Mouse (Mus musculus) MEL (cell line): Measurements from ENCODE around the gene Bcl6b. TPM values are rescaled to one million over a fixed set of nuclear protein-coding genes. Genes with fewer than 3 reads are reported as not detected.

Experiments used
- DNase-seq: peaks from one replicate; pipeline ENCODE4 v3.0.0; 2011; ENCODE audit warnings: low read depth, low spot score
- H3K27ac ChIP-seq: 2 replicates; pipeline ENCODE4 v1.5.1; 2012; ENCODE audit warnings: low read depth, mild to moderate bottlenecking, control low read depth, low read length, moderate library complexity; ENCODE audit not compliant: control insufficient read depth
- H3K27me3 ChIP-seq, 2 experiments: fragments of 150-350 bp in 1 of 2; sonication (generic) in 1 of 2; 2 replicates each; pipeline ENCODE4 v1.6.1; 2012; ENCODE audit warnings: low read length in 2 of 2, mild to moderate bottlenecking in 2 of 2, improper control_type of control experiment in 1 of 2, moderate library complexity in 1 of 2; ENCODE audit not compliant: insufficient read depth in 2 of 2, control insufficient read depth in 1 of 2
- H3K36me3 ChIP-seq, 2 experiments: 2 replicates each; pipeline ENCODE4 v1.6.1; 2012 to 2014; ENCODE audit warnings: low read length in 2 of 2, improper control_type of control experiment in 1 of 2, inconsistent platforms in 1 of 2, mild to moderate bottlenecking in 1 of 2; ENCODE audit not compliant: insufficient read depth in 2 of 2, control insufficient read depth in 1 of 2
- H3K4me1 ChIP-seq, 2 experiments: fragments of 150-350 bp in 1 of 2; sonication (generic) in 1 of 2; 2 replicates each; pipeline ENCODE4 v1.6.1; 2012; ENCODE audit warnings: low read length in 2 of 2, improper control_type of control experiment in 1 of 2, mild to moderate bottlenecking in 1 of 2; ENCODE audit not compliant: insufficient read depth in 2 of 2, control insufficient read depth in 1 of 2
- H3K4me3 ChIP-seq, 2 experiments: fragments of 150-350 bp in 1 of 2; sonication (generic) in 1 of 2; 2 replicates each; pipeline ENCODE4 v1.5.1; 2012; ENCODE audit warnings: low read depth in 2 of 2, low read length in 2 of 2, mild to moderate bottlenecking in 2 of 2, moderate library complexity in 2 of 2, control low read depth in 1 of 2, improper control_type of control experiment in 1 of 2; ENCODE audit not compliant: control insufficient read depth in 1 of 2, insufficient read depth in 1 of 2
- H3K79me2 ChIP-seq: 2 replicates; pipeline ENCODE4 v1.6.1; 2012; ENCODE audit warnings: mild to moderate bottlenecking, low read length, moderate library complexity; ENCODE audit not compliant: control insufficient read depth, poor library complexity, insufficient read depth
- H3K9ac ChIP-seq: 2 replicates; pipeline ENCODE4 v1.6.1; 2012; ENCODE audit warnings: low read depth, mild to moderate bottlenecking, control low read depth, low read length, moderate library complexity; ENCODE audit not compliant: control insufficient read depth, poor library complexity, severe bottlenecking
- H3K9me3 ChIP-seq: fragments of 150-350 bp; sonication (generic); replicated peaks from 2 replicates; pipeline ENCODE4 v1.6.1; 2012; ENCODE audit warnings: mild to moderate bottlenecking, low read length, improper control_type of control experiment, moderate library complexity; ENCODE audit not compliant: insufficient read depth
- BHLHE40 ChIP-seq: IDR thresholded peaks from 2 replicates; pipeline ENCODE4 v1.6.1; 2012; ENCODE audit warnings: low read depth, mild to moderate bottlenecking, inconsistent platforms, low read length, improper control_type of control experiment, borderline replicate concordance
- CHD1 ChIP-seq: IDR thresholded peaks from 2 replicates; pipeline ENCODE4 v1.6.1; 2012; ENCODE audit warnings: low read depth, mild to moderate bottlenecking, inconsistent platforms, low read length, improper control_type of control experiment
- CHD2 ChIP-seq: IDR thresholded peaks from 2 replicates; pipeline ENCODE4 v1.6.1; 2011; ENCODE audit warnings: low read length, improper control_type of control experiment
- CTCF ChIP-seq, 3 experiments: IDR thresholded peaks in 2 of 3; conservative IDR thresholded peaks in 1 of 3; 2 replicates each; pipeline ENCODE4 v1.5.1; 2011 to 2012; ENCODE audit warnings: low read length in 3 of 3, low read depth in 2 of 3, mild to moderate bottlenecking in 2 of 3, improper control_type of control experiment in 1 of 3, inconsistent platforms in 1 of 3, mixed read lengths in 1 of 3, moderate library complexity in 1 of 3; ENCODE audit not compliant: control insufficient read depth in 1 of 3, insufficient read depth in 1 of 3, poor library complexity in 1 of 3, severe bottlenecking in 1 of 3
- E2F4 ChIP-seq: IDR thresholded peaks from 2 replicates; pipeline ENCODE4 v1.6.1; 2011; ENCODE audit warnings: low read depth, low read length, improper control_type of control experiment, borderline replicate concordance
- ELF1 ChIP-seq: IDR thresholded peaks from 2 replicates; pipeline ENCODE4 v1.6.1; 2014; ENCODE audit warnings: low read depth, mild to moderate bottlenecking, inconsistent platforms, low read length, improper control_type of control experiment, moderate library complexity
- EP300 ChIP-seq, 2 experiments: IDR thresholded peaks; 2 replicates each; pipeline ENCODE4 v1.6.1; 2011; ENCODE audit warnings: improper control_type of control experiment in 2 of 2, low read length in 2 of 2, low read depth in 1 of 2, mild to moderate bottlenecking in 1 of 2
- ETS1 ChIP-seq: IDR thresholded peaks from 2 replicates; pipeline ENCODE4 v1.6.1; 2012; ENCODE audit warnings: low read depth, mild to moderate bottlenecking, inconsistent platforms, low read length, improper control_type of control experiment, moderate library complexity
- GABPA ChIP-seq: IDR thresholded peaks from 2 replicates; pipeline ENCODE4 v1.6.1; 2012; ENCODE audit warnings: low read depth, mild to moderate bottlenecking, inconsistent platforms, low read length, improper control_type of control experiment, moderate library complexity
- GATA1 ChIP-seq: IDR thresholded peaks from 2 replicates; pipeline ENCODE4 v1.6.1; 2011; ENCODE audit warnings: low read depth, low read length, improper control_type of control experiment
- JUND ChIP-seq: IDR thresholded peaks from 2 replicates; pipeline ENCODE4 v1.6.1; 2011; ENCODE audit warnings: low read depth, mild to moderate bottlenecking, improper control_type of control experiment, low read length
- KAT2A ChIP-seq: conservative IDR thresholded peaks from 2 replicates; pipeline ENCODE4 v1.6.1; 2012; ENCODE audit warnings: low read depth, low read length, improper control_type of control experiment, inconsistent platforms
- MAX ChIP-seq: IDR thresholded peaks from 2 replicates; pipeline ENCODE4 v1.6.1; 2011; ENCODE audit warnings: low read length, improper control_type of control experiment
- MAZ ChIP-seq: IDR thresholded peaks from 2 replicates; pipeline ENCODE4 v1.6.1; 2012; ENCODE audit warnings: low read depth, mild to moderate bottlenecking, inconsistent platforms, low read length, improper control_type of control experiment
- MEF2A ChIP-seq: IDR thresholded peaks from 2 replicates; pipeline ENCODE4 v1.6.1; 2014; ENCODE audit warnings: low read depth, mild to moderate bottlenecking, inconsistent platforms, low read length, improper control_type of control experiment; ENCODE audit not compliant: poor library complexity, insufficient replicate concordance, severe bottlenecking; ENCODE audit errors: extremely low read depth
- MXI1 ChIP-seq: IDR thresholded peaks from 2 replicates; pipeline ENCODE4 v1.6.1; 2011; ENCODE audit warnings: mild to moderate bottlenecking, low read depth, low read length, improper control_type of control experiment
- MYB ChIP-seq: IDR thresholded peaks from 2 replicates; pipeline ENCODE4 v1.6.1; 2011; ENCODE audit warnings: mild to moderate bottlenecking, low read depth, low read length, improper control_type of control experiment
- MYC ChIP-seq: IDR thresholded peaks from 2 replicates; pipeline ENCODE4 v1.6.1; 2011; ENCODE audit warnings: low read depth, mild to moderate bottlenecking, low read length, improper control_type of control experiment, moderate library complexity
- NELFE ChIP-seq: IDR thresholded peaks from 2 replicates; pipeline ENCODE4 v1.6.1; 2011; ENCODE audit warnings: low read depth, low read length, improper control_type of control experiment
- NRF1 ChIP-seq: IDR thresholded peaks from 2 replicates; pipeline ENCODE4 v1.6.1; 2014; ENCODE audit warnings: low read depth, mild to moderate bottlenecking, inconsistent platforms, low read length, improper control_type of control experiment, moderate library complexity; ENCODE audit not compliant: poor library complexity, insufficient read depth, severe bottlenecking
- POLR2A ChIP-seq, 2 experiments: IDR thresholded peaks; 2 replicates each; pipeline ENCODE4 v1.6.1; 2011 to 2012; ENCODE audit warnings: low read length in 2 of 2, mild to moderate bottlenecking in 2 of 2, control low read depth in 1 of 2, improper control_type of control experiment in 1 of 2, low read depth in 1 of 2, moderate library complexity in 1 of 2; ENCODE audit not compliant: control insufficient read depth in 1 of 2, insufficient read depth in 1 of 2, poor library complexity in 1 of 2
- POLR2AphosphoS2 ChIP-seq: IDR thresholded peaks from 2 replicates; pipeline ENCODE4 v1.6.1; 2011; ENCODE audit warnings: low read length, improper control_type of control experiment
- POLR2AphosphoS5 ChIP-seq: IDR thresholded peaks from 2 replicates; pipeline ENCODE4 v1.6.1; 2012; ENCODE audit warnings: low read depth, borderline replicate concordance, mild to moderate bottlenecking, inconsistent platforms, low read length, moderate library complexity, mixed read lengths
- RAD21 ChIP-seq: IDR thresholded peaks from 2 replicates; pipeline ENCODE4 v1.6.1; 2011; ENCODE audit warnings: mild to moderate bottlenecking, low read depth, low read length, improper control_type of control experiment
- RCOR1 ChIP-seq: IDR thresholded peaks from 2 replicates; pipeline ENCODE4 v1.6.1; 2012; ENCODE audit warnings: low read depth, mild to moderate bottlenecking, inconsistent platforms, low read length, improper control_type of control experiment
- SIN3A ChIP-seq: IDR thresholded peaks from 2 replicates; pipeline ENCODE4 v1.6.1; 2012; ENCODE audit warnings: low read length, improper control_type of control experiment, inconsistent platforms
- SMC3 ChIP-seq: IDR thresholded peaks from 2 replicates; pipeline ENCODE4 v1.6.1; 2011; ENCODE audit warnings: low read depth, low read length, improper control_type of control experiment
- TBP ChIP-seq: IDR thresholded peaks from 2 replicates; pipeline ENCODE4 v1.8.0; 2011; ENCODE audit warnings: low read depth, low read length, improper control_type of control experiment
- TCF12 ChIP-seq: IDR thresholded peaks from 2 replicates; pipeline ENCODE4 v1.6.1; 2014; ENCODE audit warnings: low read depth, mild to moderate bottlenecking, inconsistent platforms, low read length, improper control_type of control experiment, moderate library complexity
- UBTF ChIP-seq: IDR thresholded peaks from 2 replicates; pipeline ENCODE4 v1.6.1; 2012; ENCODE audit warnings: low read depth, mild to moderate bottlenecking, inconsistent platforms, low read length, improper control_type of control experiment, moderate library complexity, borderline replicate concordance; ENCODE audit not compliant: insufficient read depth
- USF2 ChIP-seq, 2 experiments: IDR thresholded peaks; 2 replicates each; pipeline ENCODE4 v1.6.1; 2011 to 2012; ENCODE audit warnings: improper control_type of control experiment in 2 of 2, low read length in 2 of 2, borderline replicate concordance in 1 of 2, inconsistent platforms in 1 of 2, low read depth in 1 of 2, mild to moderate bottlenecking in 1 of 2; ENCODE audit not compliant: insufficient read depth in 1 of 2
- ZC3H11A ChIP-seq: IDR thresholded peaks from 2 replicates; pipeline ENCODE4 v1.6.1; 2012; ENCODE audit warnings: low read depth, mild to moderate bottlenecking, inconsistent platforms, low read length, improper control_type of control experiment
- ZKSCAN1 ChIP-seq: IDR thresholded peaks from 2 replicates; pipeline ENCODE4 v1.6.1; 2012; ENCODE audit warnings: low read depth, mild to moderate bottlenecking, inconsistent platforms, low read length, improper control_type of control experiment, moderate library complexity
- ZMIZ1 ChIP-seq: IDR thresholded peaks from 2 replicates; pipeline ENCODE4 v1.6.1; 2012; ENCODE audit warnings: low read depth, mild to moderate bottlenecking, inconsistent platforms, low read length, improper control_type of control experiment, moderate library complexity
- ZNF384 ChIP-seq: IDR thresholded peaks from 2 replicates; pipeline ENCODE4 v1.6.1; 2012; ENCODE audit warnings: low read depth, mild to moderate bottlenecking, inconsistent platforms, low read length, improper control_type of control experiment
- polyA plus RNA-seq, 2 experiments: library from polyadenylated mRNA; stranded (reverse) in 1 of 2; unstranded in 1 of 2; fragments of >175 nt in 1 of 2; fragments of >200 nt in 1 of 2; gene quantifications; 2 replicates each; pipeline versions ENCODE4 v1.2.1 to v1.2.4; 2012; ENCODE audit warnings: low replicate concordance in 2 of 2, low read depth in 1 of 2; ENCODE audit not compliant: insufficient read length in 2 of 2, insufficient read depth in 1 of 2, missing spikeins in 1 of 2
- total RNA-seq: library from RNA; depleted of rRNA; stranded (reverse); fragments of 300-350 nt; gene quantifications from 2 replicates; pipeline ENCODE4 v1.2.3, GENCODE M21; 2012

The Bcl6b gene
- total and polyA plus RNA-seq, 3 experiments, result not detected

DNA sequence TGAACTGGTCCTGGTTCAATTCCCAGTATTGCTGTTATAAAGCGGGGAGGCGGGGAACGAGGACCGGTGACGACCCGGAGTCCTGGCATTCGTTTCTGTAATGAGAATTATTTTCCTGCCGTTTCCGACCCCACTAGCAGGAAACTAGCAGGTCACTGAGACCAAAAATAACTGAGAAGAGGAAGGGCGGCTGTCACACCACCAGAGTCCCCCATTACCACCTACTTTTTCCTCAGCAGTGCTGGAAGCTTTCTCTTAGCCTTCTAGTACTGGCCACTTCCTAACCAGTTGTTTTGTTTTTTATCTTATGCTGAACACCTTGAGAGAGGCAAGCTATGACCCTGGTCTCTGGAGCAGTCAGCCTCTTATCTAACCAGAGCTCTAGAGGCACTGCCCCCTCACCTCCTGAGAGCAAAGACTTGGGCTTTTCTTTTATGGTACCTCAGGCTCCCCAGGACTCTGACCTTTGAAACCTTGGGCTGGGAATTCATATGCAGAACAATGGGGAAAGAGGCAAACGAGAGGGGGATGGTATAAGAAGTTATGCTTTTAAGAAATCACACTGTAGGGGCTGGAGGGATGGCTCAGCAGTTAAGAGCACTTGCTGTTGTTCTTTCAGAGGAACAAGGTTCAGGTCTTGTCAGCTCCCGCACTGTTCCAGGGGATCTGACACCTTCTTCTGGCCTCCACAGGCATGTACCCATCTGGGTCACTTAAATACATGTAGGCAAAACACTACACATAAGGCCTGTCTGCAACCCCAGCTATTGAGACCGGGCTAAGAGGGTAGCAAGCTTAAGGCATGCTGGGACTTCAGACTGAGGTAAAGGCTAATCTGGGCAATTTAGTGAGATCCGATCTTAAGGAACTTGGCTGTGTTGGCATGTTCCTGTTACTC, 7.7 kb downstream of the Bcl6b start:
- Histone ChIP-seq H3K79me2 (peaks cover 5% of the 10 kb centered on the region; the same call in 1 of the 2 replicates), H3K27me3 (no peaks in the 10 kb centered on the region), H3K4me1 (peaks cover 5 to 7% of the 10 kb centered on the region in 2 experiments; a peak in 3 of 4 replicates), H3K9me3 (no peaks in the 10 kb centered on the region), H3K4me3 (peak overlapping the region; percentile 66 to 77), H3K27ac (peak overlapping the region; percentile 72), H3K9ac (peak overlapping the region; percentile 70), H3K36me3 (peaks cover 0 to 5% of the 10 kb centered on the region in 2 experiments; a peak in 2 of 4 replicates)
- DNase-seq, result peak; percentile 72
- no peak for TF ChIP-seq POLR2AphosphoS2
- TF ChIP-seq EP300 (IDR thresholded peaks at IDR 0.05; ENCODE audit: low read depth in 1 of 2, low read length in 2 of 2), result no peak
- no peak for TF ChIP-seq POLR2AphosphoS5
- TF ChIP-seq CTCF (IDR thresholded peaks at IDR 0.05 in 2 of 3, conservative IDR thresholded peaks at IDR 0.05 in 1 of 3; ENCODE audit: control insufficient read depth in 1 of 3, insufficient read depth in 1 of 3, low read depth in 2 of 3, low read length in 3 of 3, poor library complexity in 1 of 3, severe bottlenecking in 1 of 3), result peak in 1 of 3 experiments; percentile 32; a peak in 2 of 6 replicates
- no peak for TF ChIP-seq MXI1
- no peak for TF ChIP-seq NRF1
- TF ChIP-seq MEF2A, result no peak
- no peak for TF ChIP-seq MAZ
- no peak for TF ChIP-seq MYC
- 0 out of 2 replicates have a peak, but pooled peaks have one; percentile 13 for TF ChIP-seq SMC3
- TF ChIP-seq GABPA, result no peak
- TF ChIP-seq BHLHE40, result no peak
- no peak for TF ChIP-seq KAT2A
- TF ChIP-seq ZC3H11A, result no peak
- TF ChIP-seq SIN3A, result no peak
- TF ChIP-seq POLR2A (IDR thresholded peaks at IDR 0.05; ENCODE audit: control insufficient read depth in 1 of 2, insufficient read depth in 1 of 2, low read depth in 1 of 2, low read length in 2 of 2, poor library complexity in 1 of 2), result no peak
- TF ChIP-seq TCF12, result no peak
- no peak for TF ChIP-seq GATA1
- no peak for TF ChIP-seq MAX
- no peak for TF ChIP-seq CHD2
- TF ChIP-seq ZKSCAN1, result no peak
- no peak for TF ChIP-seq JUND
- no peak for TF ChIP-seq RCOR1
- TF ChIP-seq UBTF, result 0 out of 2 replicates have a peak, but pooled peaks have one; percentile 6
- no peak for TF ChIP-seq MYB
- TF ChIP-seq ZNF384, result no peak
- TF ChIP-seq RAD21, result no peak
- no peak for TF ChIP-seq TBP
- TF ChIP-seq CHD1, result peak; percentile 62; the same call in 1 of the 2 replicates
- TF ChIP-seq NELFE, result no peak
- TF ChIP-seq ZMIZ1, result no peak
- no peak for TF ChIP-seq ETS1
- no peak for TF ChIP-seq ELF1
- TF ChIP-seq E2F4, result no peak
- no peak for TF ChIP-seq USF2 (IDR thresholded peaks at IDR 0.05; ENCODE audit: borderline replicate concordance in 1 of 2, insufficient read depth in 1 of 2, low read depth in 1 of 2, low read length in 2 of 2)
